Mouse (Mus musculus): ENCODE data around the gene Msh4.

DNA sequence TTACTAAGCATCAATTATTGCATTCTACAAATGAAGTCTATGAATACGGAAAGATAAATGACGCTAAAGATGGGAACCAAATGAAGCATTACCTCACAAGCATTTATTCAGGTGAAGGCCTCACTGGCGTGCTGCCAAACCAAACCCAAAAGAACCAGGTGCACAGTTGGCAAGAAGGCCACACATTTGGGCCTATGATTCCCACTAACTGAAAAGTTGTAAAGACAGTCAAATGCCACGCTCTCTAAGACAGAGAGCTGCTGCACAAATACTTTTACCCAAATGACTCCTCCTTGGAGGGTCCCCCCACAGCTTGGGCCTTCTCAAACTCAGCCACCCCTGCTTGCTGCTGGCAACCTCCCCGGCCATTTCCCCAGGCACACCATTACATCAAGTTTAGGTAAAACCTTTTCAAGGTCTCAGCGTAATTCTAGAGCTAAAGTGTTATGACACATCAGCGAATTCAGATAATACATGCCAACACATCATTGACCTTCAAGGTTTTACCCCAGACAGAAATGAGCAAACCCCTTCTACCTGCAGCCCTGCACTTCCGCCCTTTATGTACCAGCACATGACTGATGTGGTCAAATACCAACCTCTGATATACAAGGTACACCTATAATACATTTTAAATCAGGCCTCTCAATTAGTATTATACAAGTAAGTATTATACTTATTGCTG lies 5.4 kb upstream of the Msh4 start:
- TF ChIP-seq CTCF (IDR thresholded peaks at IDR 0.05; ENCODE audit: low read depth, low read length) (no peak), GATA1 (IDR thresholded peaks at IDR 0.05; ENCODE audit: borderline replicate concordance, low read length) (no peak), TAL1 (conservative IDR thresholded peaks at IDR 0.05; ENCODE audit: low read depth, low read length) (no peak), POLR2AphosphoS5 (IDR thresholded peaks at IDR 0.05; ENCODE audit: insufficient replicate concordance, low read depth, low read length) (no peak)
